Mouse (Mus musculus): ENCODE results near the gene Cpt1b.

DNA sequence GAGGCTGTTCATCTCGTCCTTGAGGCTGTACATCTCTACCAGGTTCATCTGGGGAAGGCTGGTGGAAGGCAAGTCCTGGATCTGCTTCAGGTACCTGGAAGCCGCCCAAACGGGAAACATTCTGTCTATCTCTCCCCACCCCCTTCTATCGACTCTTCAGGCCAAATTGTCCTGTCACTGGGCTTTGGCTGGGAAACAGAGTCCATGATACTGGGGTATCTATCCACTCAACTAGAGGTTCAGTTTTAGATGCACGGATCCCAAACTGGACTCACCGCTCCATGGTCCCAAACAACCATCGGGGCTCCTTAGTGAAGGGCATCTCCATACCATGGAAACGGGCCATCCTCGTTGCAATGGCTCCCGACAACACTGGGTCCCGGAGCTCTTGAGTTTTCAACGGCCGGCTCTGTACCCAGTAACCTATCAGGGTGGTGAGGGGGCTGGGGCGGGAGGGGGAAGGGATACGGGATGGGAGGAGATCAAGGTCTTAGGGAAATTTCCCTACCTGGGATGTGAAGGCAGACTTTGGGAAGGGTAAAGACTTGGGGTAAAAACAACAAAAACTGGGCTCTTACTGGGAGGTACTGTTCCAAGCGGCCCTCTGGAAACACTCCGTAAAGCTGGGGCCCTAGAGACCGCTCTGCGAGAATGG lies 2.6 kb upstream of the Cpt1b start:
- no peak for TF ChIP-seq EP300 (IDR thresholded peaks at IDR 0.05; ENCODE audit: low read depth)
- TF ChIP-seq CTCF (IDR thresholded peaks at IDR 0.05; ENCODE audit: low read depth), result no peak

All from heart, postnatal 0 days (tissue).